Mouse (Mus musculus) bone marrow, adult 2 months (tissue): ENCODE results near the gene Dock3.

Experiments
- CTCF ChIP-seq: fragments of 200-500 bp; IDR thresholded peaks from 2 replicates; pipeline ENCODE4 v1.5.1; 2011; ENCODE audit warnings: low read length, control low read depth; ENCODE audit not compliant: control insufficient read depth, insufficient read depth
- POLR2A ChIP-seq: fragments of 200-500 bp; IDR thresholded peaks from 2 replicates; pipeline ENCODE4 v1.6.1; 2011; ENCODE audit warnings: low read depth, mild to moderate bottlenecking, control low read depth, low read length, borderline replicate concordance; ENCODE audit not compliant: control insufficient read depth

- TF ChIP-seq POLR2A (no peak), CTCF (no peak)
Measured at GRCm38 (mm10) chr9:107274751-107275150, 43.0 kb upstream of the Dock3 start.
